Mouse (Mus musculus) kidney, adult 11 months (tissue): ENCODE measurements around the gene Fnip2.
A peak's percentile ranks its signal among the peaks of the same experiment; 100 is the strongest.
"Not testable (repeated sequence)": the region's sequence is repeated elsewhere in the genome, so short reads cannot be mapped to it uniquely, and the experiment has no call there.

ENCODE experiments used
- DNase-seq: peaks from one replicate; pipeline ENCODE4 v3.0.0; 2022

Gene Fnip2

GRCm38 (mm10) chr3:79567703-79568362, at the start of gene Fnip2:
Fnip2 (minus strand) TSS chr3:79567796.
- peak; percentile 92 for DNase-seq

GRCm38 (mm10) chr3:79609886-79610285, 42.3 kb upstream of the Fnip2 start:
- DNase-seq, result no peak

GRCm38 (mm10) chr3:79595468-79595867, 27.9 kb upstream of the Fnip2 start:
- DNase-seq, result no peak

DNA sequence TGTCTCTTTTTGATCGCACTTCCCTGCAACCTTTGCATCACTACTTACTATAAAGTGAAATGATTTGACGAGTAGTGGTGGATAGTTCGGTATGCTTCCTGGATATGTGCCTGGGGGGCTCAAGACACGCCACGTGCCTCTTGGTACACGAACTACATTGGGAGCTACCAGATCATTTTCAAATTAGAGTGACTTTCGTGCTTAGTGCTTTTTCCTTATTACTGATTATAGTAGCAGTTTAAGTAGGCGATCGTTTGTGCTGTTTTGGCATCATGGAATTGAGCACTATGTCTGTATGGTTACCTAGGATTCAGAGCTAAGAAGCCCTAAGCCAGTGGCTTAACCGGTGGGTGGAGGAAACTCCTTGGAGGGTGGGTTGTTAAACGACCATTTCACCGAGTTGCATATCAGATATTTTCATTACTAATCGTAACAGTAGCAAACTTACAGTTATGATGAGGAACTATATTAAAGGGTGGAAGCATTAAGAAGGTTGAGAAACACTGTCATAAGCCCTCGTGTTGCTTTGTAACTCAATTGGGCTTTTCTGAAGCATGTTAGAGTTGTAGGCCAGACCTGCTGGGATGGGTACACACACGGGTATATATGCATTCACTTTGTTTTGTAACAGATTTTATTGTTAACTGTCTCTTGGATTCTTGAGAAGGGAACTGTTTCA, 24.3 kb upstream of the Fnip2 start:
- no peak for DNase-seq

DNA sequence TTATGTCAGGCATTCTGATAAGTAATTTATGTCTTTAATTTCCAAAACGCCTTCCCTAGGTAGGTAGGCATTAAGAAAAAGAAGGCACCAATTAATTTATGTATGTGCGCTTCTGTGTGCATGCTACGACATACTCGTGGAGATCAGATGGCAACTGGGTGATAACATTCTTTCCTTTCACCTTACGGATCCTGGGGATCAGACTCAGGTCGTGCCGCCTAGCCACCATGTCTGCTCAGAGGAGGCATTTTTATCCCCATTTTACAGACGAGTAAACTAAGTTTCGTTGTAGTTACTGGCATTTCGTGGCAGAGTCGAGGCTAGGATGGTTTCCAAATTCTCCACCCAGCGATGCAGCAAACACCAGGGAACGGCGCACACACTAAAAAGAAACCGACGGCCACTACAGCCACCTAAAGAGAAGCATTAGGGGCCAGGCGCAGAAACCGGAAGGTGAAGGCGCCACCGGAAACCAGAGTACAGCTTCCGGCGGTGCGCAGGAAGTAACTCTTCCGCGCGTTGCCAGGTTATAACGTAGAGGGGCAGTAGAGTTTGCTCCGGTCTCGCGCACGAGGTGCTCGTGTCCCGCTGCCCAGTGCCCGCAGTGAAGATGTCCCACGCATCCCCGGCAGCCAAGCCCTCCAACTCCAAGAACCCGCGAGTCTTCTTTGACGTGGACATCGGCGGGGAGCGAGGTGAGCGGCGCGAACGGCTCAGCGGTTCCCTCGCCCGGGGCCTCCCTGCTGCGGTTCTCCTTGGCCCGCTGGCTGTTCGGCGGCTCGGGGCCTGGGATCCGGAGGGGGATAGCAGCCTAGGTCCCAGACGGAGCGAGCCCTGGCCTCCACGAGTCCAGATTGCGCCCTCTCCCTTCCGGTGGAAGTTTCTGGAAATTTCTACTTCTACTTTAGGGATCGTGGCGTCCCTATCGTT, 23.5 kb upstream of the Fnip2 start, which contains the start of gene Ppid:
Ppid (plus strand) TSS at position 480 of the 930 bp plus-strand sequence.
- DNase-seq, result peak; percentile 71

DNA sequence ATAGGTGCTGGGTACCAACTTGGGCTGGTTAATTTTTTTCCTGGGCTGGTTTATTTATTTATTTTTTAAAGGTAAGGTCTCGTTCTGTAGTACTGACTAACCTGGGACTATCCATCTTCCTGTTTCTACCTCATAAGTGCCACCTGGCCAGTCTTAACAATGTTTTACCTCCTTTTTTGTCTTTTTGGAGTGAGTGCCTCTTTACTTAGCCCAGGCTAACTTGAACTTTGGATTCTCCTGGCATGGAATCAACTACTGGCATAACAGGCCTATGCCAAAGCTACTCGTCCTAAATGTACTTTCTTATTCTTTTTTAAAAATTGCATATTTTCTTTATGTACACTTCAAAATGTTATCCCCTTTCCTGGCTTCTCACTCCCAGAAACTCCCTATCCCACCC, 22.1 kb upstream of the Fnip2 start:
- peak; percentile 42 for DNase-seq

- peak; percentile 90 for DNase-seq
Measured at GRCm38 (mm10) chr3:79586804-79587203, 19.2 kb upstream of the Fnip2 start.

GRCm38 (mm10) chr3:79579891-79580575, 12.4 kb upstream of the Fnip2 start:
- DNase-seq, result no peak

GRCm38 (mm10) chr3:79578164-79578563, 10.6 kb upstream of the Fnip2 start:
- peak; percentile 42 for DNase-seq

GRCm38 (mm10) chr3:79577606-79578005, 10.0 kb upstream of the Fnip2 start:
- DNase-seq, result no peak

GRCm38 (mm10) chr3:79576865-79577264, 9.3 kb upstream of the Fnip2 start:
- no peak for DNase-seq

GRCm38 (mm10) chr3:79576468-79576816, 8.8 kb upstream of the Fnip2 start:
- DNase-seq, result no peak

DNA sequence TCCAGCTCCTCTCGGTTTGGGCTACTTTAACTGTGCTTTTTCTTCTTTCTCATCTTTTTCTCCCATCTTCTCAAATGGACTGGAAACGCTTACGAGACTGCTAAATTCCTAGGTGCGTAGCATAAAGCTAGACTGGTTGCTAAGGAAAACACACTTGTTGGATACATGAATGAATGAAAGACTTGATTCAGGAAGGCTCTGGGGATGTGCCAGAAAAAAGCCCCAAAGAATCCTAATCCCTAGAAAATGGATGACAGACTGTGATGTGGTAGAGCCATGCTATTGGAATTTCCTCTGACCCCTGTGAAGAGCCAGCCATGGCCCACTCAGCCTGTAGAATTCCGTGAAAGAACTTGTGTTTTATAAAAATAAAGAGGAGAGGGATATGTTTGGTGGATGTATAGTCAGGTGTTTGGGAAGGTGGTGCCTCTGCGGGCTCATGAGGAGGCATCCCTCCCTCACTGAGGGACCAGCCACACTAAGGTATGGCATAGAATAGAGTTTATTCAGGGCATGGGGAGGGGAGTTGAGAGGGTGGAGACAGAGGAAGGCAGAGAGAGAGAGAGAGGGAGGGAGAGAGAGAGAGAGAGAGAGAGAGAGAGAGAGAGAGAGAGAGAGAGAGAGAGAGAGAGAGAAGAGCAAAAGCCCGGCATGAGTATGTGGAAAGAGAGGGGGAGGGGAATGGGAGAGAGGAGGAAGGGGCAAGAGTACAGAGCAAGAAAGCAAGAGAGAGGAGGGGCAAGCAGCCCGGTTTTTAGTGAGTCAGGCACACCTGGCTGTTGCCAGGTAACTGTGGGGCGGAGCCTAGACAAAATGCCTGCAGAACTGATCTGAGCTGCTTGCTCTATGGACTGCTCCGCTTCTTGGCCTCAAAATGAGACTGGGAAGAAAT, 8.2 kb upstream of the Fnip2 start:
- DNase-seq, result peak; percentile 75

DNA sequence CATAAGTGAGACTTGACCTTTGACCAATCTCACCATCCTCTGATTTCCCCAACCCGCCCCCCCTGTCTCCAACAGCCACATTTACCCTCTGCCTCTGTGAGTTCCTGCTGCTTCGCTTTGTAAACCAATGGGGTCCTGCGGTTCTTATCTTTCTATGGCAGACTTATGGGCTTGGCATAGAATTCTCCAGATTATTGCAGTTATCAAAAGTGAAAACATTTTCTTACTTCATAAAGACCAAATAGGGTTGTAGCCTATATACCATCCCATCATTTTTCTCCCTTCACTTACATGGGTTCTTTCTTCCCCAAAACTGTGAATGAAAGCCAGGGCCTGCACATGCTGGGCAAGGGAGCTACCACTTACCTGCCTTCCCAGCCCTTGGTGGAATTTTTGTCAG, 6.7 kb upstream of the Fnip2 start:
- DNase-seq, result no peak

GRCm38 (mm10) chr3:79573376-79573775, 5.8 kb upstream of the Fnip2 start:
- not testable (repeated sequence) for DNase-seq

- DNase-seq, result no peak
Measured at GRCm38 (mm10) chr3:79572399-79572798, 4.8 kb upstream of the Fnip2 start.

DNA sequence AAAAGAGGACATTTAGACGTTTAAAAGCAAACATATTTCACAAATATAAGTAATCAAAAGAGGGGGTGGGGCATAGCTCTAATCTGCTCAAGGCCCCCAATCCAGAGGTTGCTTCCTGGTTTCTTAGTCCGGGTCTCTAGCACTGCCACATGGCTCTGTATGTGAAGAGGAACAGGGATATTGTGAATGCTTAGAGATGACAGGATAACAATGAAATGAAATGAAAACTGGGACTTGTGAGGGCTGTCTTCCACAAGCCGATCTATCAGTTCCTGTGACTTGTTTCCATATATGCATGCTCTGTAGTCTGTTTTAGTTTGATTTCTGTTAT, 1.7 kb upstream of the Fnip2 start:
- no peak for DNase-seq

- no peak for DNase-seq
Measured at GRCm38 (mm10) chr3:79568629-79569350, 1.2 kb upstream of the Fnip2 start.

DNA sequence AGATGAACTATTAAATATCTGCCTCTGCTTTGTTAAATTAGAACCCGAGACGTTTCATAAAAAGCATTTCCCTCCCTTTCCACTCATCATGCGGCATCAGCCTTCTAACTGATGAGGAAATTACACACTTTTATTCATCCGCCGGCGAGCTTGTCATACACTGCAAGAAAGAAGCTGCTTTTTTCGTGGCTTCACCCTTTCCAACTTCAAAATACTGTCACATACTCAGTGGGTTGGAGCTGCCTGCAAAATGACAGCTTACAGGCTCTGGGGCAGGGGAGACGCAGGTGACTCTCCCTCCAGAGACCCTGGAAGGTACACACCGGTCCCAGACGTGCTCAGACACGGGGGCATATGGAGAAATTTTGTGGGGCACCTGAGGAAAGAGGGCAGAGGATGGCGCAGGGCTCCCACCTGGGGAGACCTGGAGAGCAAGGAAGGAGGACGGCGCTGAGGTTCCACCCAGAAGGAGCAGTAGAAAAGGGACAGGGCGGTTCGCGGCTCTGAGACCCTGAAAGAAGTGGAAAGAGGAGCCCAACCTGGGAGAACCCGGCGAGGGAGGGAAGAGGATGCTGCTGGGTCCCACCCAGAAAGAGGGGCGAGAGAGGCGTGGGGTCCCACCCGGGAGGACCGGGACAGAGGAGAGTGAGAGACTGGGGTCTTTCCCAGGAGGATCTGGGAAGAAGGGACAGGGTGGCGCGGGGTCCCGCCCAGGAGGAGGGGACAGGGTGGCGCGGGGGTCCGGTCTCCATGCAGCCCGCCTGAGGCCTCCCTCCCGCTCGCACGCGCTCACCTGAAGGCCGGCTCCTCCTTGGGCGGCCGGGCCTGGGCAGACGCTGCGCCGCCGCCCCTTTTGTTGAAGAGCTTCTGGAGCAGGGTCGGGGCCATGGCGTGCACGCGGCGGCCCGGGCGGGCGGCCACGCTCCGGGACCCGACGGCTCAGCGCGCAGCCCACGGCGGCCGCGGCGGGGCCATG, 592 bp downstream of the Fnip2 start:
- DNase-seq, result no peak
